Mouse (Mus musculus): ENCODE data around the gene Esrrg. TPM values are rescaled to one million over a fixed set of nuclear protein-coding genes. Genes with fewer than 3 reads are reported as not detected.

Esrrg gene
- polyA plus RNA-seq, 1 experiment from 2014 or later = 5.0 TPM

- ATAC-seq (replicated peaks; ENCODE audit: low FRiP score) = no peak
These were observed 154.3 kb downstream of the Esrrg start for GRCm38 (mm10) chr1:187762641-187763450.

GRCm38 (mm10) chr1:187763451-187763755 lies 154.8 kb downstream of the Esrrg start:
- no peaks in the 10 kb centered on the region for H3K27me3 ChIP-seq (ENCODE audit: control insufficient read depth, insufficient read depth, low read length)
- H3K27ac ChIP-seq (ENCODE audit: low read depth, low read length) = no peak overlapping the region
- no peaks in the 10 kb centered on the region for H3K9me3 ChIP-seq (ENCODE audit: control insufficient read depth, low read length)
- H3K4me1 ChIP-seq (replicated peaks; ENCODE audit: control insufficient read depth, insufficient read depth, low read length) = no peaks in the 10 kb centered on the region
- no peaks in the 10 kb centered on the region for H3K36me3 ChIP-seq (ENCODE audit: control insufficient read depth, insufficient read depth, low read length)
- no peak overlapping the region for H3K4me2 ChIP-seq (ENCODE audit: low read depth, low read length, severe bottlenecking)
- ATAC-seq (replicated peaks; ENCODE audit: low FRiP score) (no peak), DNase-seq (ENCODE audit: low spot score) (no peak)
- H3K4me3 ChIP-seq (ENCODE audit: low read depth, low read length) = no peak overlapping the region
- no peak overlapping the region for H3K9ac ChIP-seq (ENCODE audit: low read length)
- 87% methylated on average over 4 of the region's 4 CpGs for whole genome bisulfite sequencing

More at GRCm38 (mm10) chr1:187762641-187763450, 154.3 kb downstream of the Esrrg start:
- no peaks in the 10 kb centered on the region for H3K36me3 ChIP-seq (ENCODE audit: control insufficient read depth, insufficient read depth, low read length)
- no peak for DNase-seq (ENCODE audit: low spot score)
- H3K4me1 ChIP-seq (replicated peaks; ENCODE audit: control insufficient read depth, insufficient read depth, low read length) = no peaks in the 10 kb centered on the region
- H3K9ac ChIP-seq (ENCODE audit: low read length) = no peak overlapping the region
- no peaks in the 10 kb centered on the region for H3K27me3 ChIP-seq (ENCODE audit: control insufficient read depth, insufficient read depth, low read length)
- no peak overlapping the region for H3K4me2 ChIP-seq (ENCODE audit: low read depth, low read length, severe bottlenecking)
- 75% methylated on average over 5 of the region's 5 CpGs for WGBS
- H3K27ac ChIP-seq (ENCODE audit: low read depth, low read length) = no peak overlapping the region
- H3K4me3 ChIP-seq (ENCODE audit: low read depth, low read length) = no peak overlapping the region
- no peaks in the 10 kb centered on the region for H3K9me3 ChIP-seq (ENCODE audit: control insufficient read depth, low read length)

DNA sequence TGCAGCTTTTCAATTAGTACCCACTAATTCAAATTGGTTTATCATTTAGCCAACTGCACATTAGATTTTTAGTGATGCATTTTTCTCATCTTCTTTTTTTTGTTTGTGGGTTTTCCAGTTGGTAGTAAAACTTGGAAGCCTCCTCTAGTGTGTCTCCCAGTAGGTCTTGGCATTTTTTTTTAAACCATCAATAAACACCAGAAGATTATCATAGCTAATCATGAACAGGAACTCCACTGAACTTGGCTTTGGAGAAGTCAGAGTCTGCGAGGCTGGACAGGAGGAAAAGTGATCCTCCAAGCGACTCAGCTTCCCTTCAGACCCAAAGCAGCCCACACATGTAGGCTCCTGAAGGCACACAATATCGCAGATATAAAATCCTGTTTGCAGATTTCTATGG lies 155.2 kb downstream of the Esrrg start:
- H3K9ac ChIP-seq (ENCODE audit: low read length) = no peak overlapping the region
- H3K36me3 ChIP-seq (ENCODE audit: control insufficient read depth, insufficient read depth, low read length) = no peaks in the 10 kb centered on the region
- 79% methylated on average over 3 of the region's 3 CpGs for WGBS
- H3K4me1 ChIP-seq (replicated peaks; ENCODE audit: control insufficient read depth, insufficient read depth, low read length) = no peaks in the 10 kb centered on the region
- no peaks in the 10 kb centered on the region for H3K9me3 ChIP-seq (ENCODE audit: control insufficient read depth, low read length)
- ATAC-seq (replicated peaks; ENCODE audit: low FRiP score) (no peak), DNase-seq (ENCODE audit: low spot score) (no peak)
- no peak overlapping the region for H3K4me3 ChIP-seq (ENCODE audit: low read depth, low read length)
- H3K27me3 ChIP-seq (ENCODE audit: control insufficient read depth, insufficient read depth, low read length) = no peaks in the 10 kb centered on the region
- H3K27ac ChIP-seq (ENCODE audit: low read depth, low read length) = no peak overlapping the region
- H3K4me2 ChIP-seq (ENCODE audit: low read depth, low read length, severe bottlenecking) = no peak overlapping the region

- ATAC-seq (replicated peaks; ENCODE audit: low FRiP score) (no peak), DNase-seq (ENCODE audit: low spot score) (no peak)
- WGBS = 78% methylated on average over 5 of the region's 5 CpGs
- no peaks in the 10 kb centered on the region for H3K4me1 ChIP-seq (replicated peaks; ENCODE audit: control insufficient read depth, insufficient read depth, low read length)
- H3K4me3 ChIP-seq (ENCODE audit: low read depth, low read length) = no peak overlapping the region
- no peaks in the 10 kb centered on the region for H3K36me3 ChIP-seq (ENCODE audit: control insufficient read depth, insufficient read depth, low read length)
- no peak overlapping the region for H3K4me2 ChIP-seq (ENCODE audit: low read depth, low read length, severe bottlenecking)
- H3K27ac ChIP-seq (ENCODE audit: low read depth, low read length) = no peak overlapping the region
- H3K27me3 ChIP-seq (ENCODE audit: control insufficient read depth, insufficient read depth, low read length) = no peaks in the 10 kb centered on the region
- H3K9ac ChIP-seq (ENCODE audit: low read length) = no peak overlapping the region
- H3K9me3 ChIP-seq (ENCODE audit: control insufficient read depth, low read length) = no peaks in the 10 kb centered on the region
These were observed 157.0 kb downstream of the Esrrg start for GRCm38 (mm10) chr1:187765577-187765976.

DNA sequence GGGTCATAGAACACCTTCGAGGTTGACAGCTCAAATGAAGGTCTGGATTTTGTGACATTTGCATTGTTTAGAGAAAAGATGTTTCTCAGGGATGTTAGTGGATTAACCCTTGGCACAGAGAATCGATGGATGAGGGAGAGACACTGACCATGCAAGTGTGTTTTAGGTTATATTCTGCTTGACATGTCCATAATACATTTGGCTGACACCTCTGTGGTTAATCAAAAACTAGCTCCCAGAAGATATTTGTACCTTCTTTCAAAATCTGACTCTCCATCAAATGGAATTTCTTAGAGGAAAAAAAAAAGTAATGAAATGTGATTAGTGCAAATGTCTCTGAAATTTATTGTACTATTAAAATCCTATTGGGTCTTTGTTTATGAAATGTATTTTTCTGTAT lies 158.8 kb downstream of the Esrrg start:
- H3K4me2 ChIP-seq (ENCODE audit: low read depth, low read length, severe bottlenecking) = no peak overlapping the region
- H3K4me1 ChIP-seq (replicated peaks; ENCODE audit: control insufficient read depth, insufficient read depth, low read length) = no peaks in the 10 kb centered on the region
- no peaks in the 10 kb centered on the region for H3K36me3 ChIP-seq (ENCODE audit: control insufficient read depth, insufficient read depth, low read length)
- H3K27me3 ChIP-seq (ENCODE audit: control insufficient read depth, insufficient read depth, low read length) = no peaks in the 10 kb centered on the region
- H3K4me3 ChIP-seq (ENCODE audit: low read depth, low read length) = no peak overlapping the region
- DNase-seq (ENCODE audit: low spot score) = no peak
- no peak overlapping the region for H3K27ac ChIP-seq (ENCODE audit: low read depth, low read length)
- no peak for ATAC-seq (replicated peaks; ENCODE audit: low FRiP score)
- H3K9ac ChIP-seq (ENCODE audit: low read length) = no peak overlapping the region
- WGBS = 86% methylated on average over 2 of the region's 2 CpGs
- H3K9me3 ChIP-seq (ENCODE audit: control insufficient read depth, low read length) = no peaks in the 10 kb centered on the region

- Histone ChIP-seq H3K4me1 (replicated peaks; ENCODE audit: control insufficient read depth, insufficient read depth, low read length) (no peaks in the 10 kb centered on the region), H3K27me3 (ENCODE audit: control insufficient read depth, insufficient read depth, low read length) (no peaks in the 10 kb centered on the region), H3K9ac (ENCODE audit: low read length) (no peak overlapping the region), H3K36me3 (ENCODE audit: control insufficient read depth, insufficient read depth, low read length) (no peaks in the 10 kb centered on the region), H3K4me3 (ENCODE audit: low read depth, low read length) (no peak overlapping the region), H3K27ac (ENCODE audit: low read depth, low read length) (no peak overlapping the region), H3K9me3 (ENCODE audit: control insufficient read depth, low read length) (no peaks in the 10 kb centered on the region), H3K4me2 (ENCODE audit: low read depth, low read length, severe bottlenecking) (no peak overlapping the region)
- no peak for DNase-seq (ENCODE audit: low spot score)
- ATAC-seq (replicated peaks; ENCODE audit: low FRiP score) = no peak
- 97% methylated on average over 3 of the region's 3 CpGs for WGBS
These were observed 161.6 kb downstream of the Esrrg start for GRCm38 (mm10) chr1:187770234-187770633.

DNA sequence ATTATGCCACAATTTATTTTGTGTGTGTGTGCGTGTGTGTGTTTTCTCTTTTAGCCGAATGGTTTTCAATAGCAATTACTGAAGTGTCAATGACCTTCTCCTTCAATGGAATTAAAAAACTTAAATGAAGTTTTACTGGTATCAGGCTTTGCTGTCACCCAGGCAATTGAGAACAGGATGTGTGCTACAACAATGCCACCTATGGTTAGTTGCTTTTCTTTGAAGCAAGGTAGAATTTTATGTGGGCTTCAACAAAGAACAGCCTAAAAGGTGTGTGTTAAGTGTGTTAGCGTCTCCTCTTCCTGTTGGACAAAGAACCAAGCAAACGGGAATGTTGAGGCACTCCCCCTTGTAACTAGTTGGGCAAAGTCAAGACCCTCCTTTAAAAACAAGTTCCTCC lies 162.5 kb downstream of the Esrrg start:
- WGBS = 47% methylated on average over 4 of the region's 4 CpGs
- Histone ChIP-seq H3K27me3 (ENCODE audit: control insufficient read depth, insufficient read depth, low read length) (no peaks in the 10 kb centered on the region), H3K4me1 (replicated peaks; ENCODE audit: control insufficient read depth, insufficient read depth, low read length) (no peaks in the 10 kb centered on the region), H3K4me3 (ENCODE audit: low read depth, low read length) (no peak overlapping the region), H3K9me3 (ENCODE audit: control insufficient read depth, low read length) (no peaks in the 10 kb centered on the region), H3K4me2 (ENCODE audit: low read depth, low read length, severe bottlenecking) (no peak overlapping the region), H3K36me3 (ENCODE audit: control insufficient read depth, insufficient read depth, low read length) (no peaks in the 10 kb centered on the region), H3K9ac (ENCODE audit: low read length) (no peak overlapping the region), H3K27ac (ENCODE audit: low read depth, low read length) (no peak overlapping the region)
- ATAC-seq (replicated peaks; ENCODE audit: low FRiP score) = no peak
- no peak for DNase-seq (ENCODE audit: low spot score)

DNA sequence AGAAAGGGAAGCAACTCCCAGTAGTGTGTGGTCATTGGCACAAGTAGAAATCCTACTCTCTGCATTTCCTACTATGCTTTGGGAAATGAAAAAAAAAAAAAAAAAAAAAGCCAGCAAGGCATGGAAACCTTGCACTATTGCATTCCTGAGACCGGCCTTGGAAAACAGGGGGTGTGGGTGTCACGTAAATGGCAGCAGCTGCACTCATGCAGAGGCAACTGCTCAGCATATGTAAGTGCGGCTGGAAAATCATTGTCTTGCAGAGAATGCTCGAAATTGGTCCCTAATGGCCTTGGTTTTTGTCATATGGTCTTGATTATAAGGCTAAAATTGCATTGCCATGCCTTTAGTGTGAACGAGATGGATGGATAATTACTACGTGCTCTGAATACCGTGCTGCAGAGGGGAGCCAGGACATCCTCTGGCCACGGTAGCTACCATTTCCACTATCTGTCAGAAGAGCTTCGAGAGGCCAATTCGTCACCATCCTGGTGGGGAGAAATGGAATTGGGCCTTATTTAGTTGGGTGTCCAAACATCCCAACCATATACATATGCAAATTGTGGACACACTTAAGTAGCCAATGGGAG lies 171.1 kb downstream of the Esrrg start:
- Histone ChIP-seq H3K9ac (ENCODE audit: low read length) (no peak overlapping the region), H3K27me3 (ENCODE audit: control insufficient read depth, insufficient read depth, low read length) (no peaks in the 10 kb centered on the region), H3K36me3 (ENCODE audit: control insufficient read depth, insufficient read depth, low read length) (no peaks in the 10 kb centered on the region), H3K4me2 (ENCODE audit: low read depth, low read length, severe bottlenecking) (no peak overlapping the region), H3K9me3 (ENCODE audit: control insufficient read depth, low read length) (no peaks in the 10 kb centered on the region; the same call in 1 of the 2 replicates), H3K4me1 (replicated peaks; ENCODE audit: control insufficient read depth, insufficient read depth, low read length) (no peaks in the 10 kb centered on the region), H3K4me3 (ENCODE audit: low read depth, low read length) (no peak overlapping the region), H3K27ac (ENCODE audit: low read depth, low read length) (no peak overlapping the region)
- DNase-seq (ENCODE audit: low spot score) = no peak
- ATAC-seq (replicated peaks; ENCODE audit: low FRiP score) = no peak
- 71% methylated on average over 10 of the region's 10 CpGs for WGBS

- H3K4me3 ChIP-seq (ENCODE audit: low read depth, low read length) = no peak overlapping the region
- H3K9me3 ChIP-seq (ENCODE audit: control insufficient read depth, low read length) = no peaks in the 10 kb centered on the region
- H3K9ac ChIP-seq (ENCODE audit: low read length) = no peak overlapping the region
- H3K4me1 ChIP-seq (replicated peaks; ENCODE audit: control insufficient read depth, insufficient read depth, low read length) = 0 out of 2 replicates have a peak, but pooled peaks cover 2% of the 10 kb centered on the region
- no peaks in the 10 kb centered on the region for H3K27me3 ChIP-seq (ENCODE audit: control insufficient read depth, insufficient read depth, low read length)
- no peak overlapping the region for H3K27ac ChIP-seq (ENCODE audit: low read depth, low read length)
- ATAC-seq (replicated peaks; ENCODE audit: low FRiP score) (no peak), DNase-seq (ENCODE audit: low spot score) (no peak)
- H3K4me2 ChIP-seq (ENCODE audit: low read depth, low read length, severe bottlenecking) = no peak overlapping the region
- no peaks in the 10 kb centered on the region for H3K36me3 ChIP-seq (ENCODE audit: control insufficient read depth, insufficient read depth, low read length)
- 82% methylated on average over 4 of the region's 4 CpGs for WGBS
These were observed 176.6 kb downstream of the Esrrg start for GRCm38 (mm10) chr1:187785226-187785625.

Data from forebrain, embryonic 11.5 days (tissue).